Mouse (Mus musculus): ENCODE data around the gene Entr1. TPM values are rescaled to one million over a fixed set of nuclear protein-coding genes. Genes with fewer than 3 reads are reported as not detected.

Entr1 gene
- polyA plus RNA-seq, 1 experiment from 2014 or later, result 89.1 TPM

Other genes with a start within 250 kb of the Entr1 start
- 0.59 and 0.63 TPM in 2 replicates for gene Lhx3, start 181.0 kb downstream of the Entr1 start, polyA plus RNA-seq (2014; fragmentation: Nextera tagmentation; extraction: Ambion mirVana)
- gene Qsox2, start 151.8 kb downstream of the Entr1 start, polyA plus RNA-seq (2014; fragmentation: Nextera tagmentation; extraction: Ambion mirVana), result 11.8 and 15.6 TPM in 2 replicates
- gene Ccdc187, start 94.8 kb downstream of the Entr1 start, polyA plus RNA-seq (2014; fragmentation: Nextera tagmentation; extraction: Ambion mirVana), result 0.09 TPM in 1 of 2 replicates, not detected in the other
- gene Gpsm1, start 73.8 kb downstream of the Entr1 start, polyA plus RNA-seq (2014; fragmentation: Nextera tagmentation; extraction: Ambion mirVana), result 21.4 and 30.2 TPM in 2 replicates
- gene Dnlz, start 37.2 kb downstream of the Entr1 start, polyA plus RNA-seq (2014; fragmentation: Nextera tagmentation; extraction: Ambion mirVana), result 26.3 and 28.0 TPM in 2 replicates
- gene Card9, start 28.4 kb downstream of the Entr1 start, polyA plus RNA-seq (2014; fragmentation: Nextera tagmentation; extraction: Ambion mirVana), result 0.38 and 0.59 TPM in 2 replicates
- 16.8 and 18.2 TPM in 2 replicates for gene Snapc4, start 8.7 kb downstream of the Entr1 start, polyA plus RNA-seq (2014; fragmentation: Nextera tagmentation; extraction: Ambion mirVana)
- 112 and 134 TPM in 2 replicates for gene Pmpca, start within 50 bp of the Entr1 start, polyA plus RNA-seq (2014; fragmentation: Nextera tagmentation; extraction: Ambion mirVana)
- 14.1 and 14.2 TPM in 2 replicates for gene Inpp5e, start 19.9 kb upstream of the Entr1 start, polyA plus RNA-seq (2014; fragmentation: Nextera tagmentation; extraction: Ambion mirVana)
- gene Sec16a, start 55.9 kb upstream of the Entr1 start, polyA plus RNA-seq (2014; fragmentation: Nextera tagmentation; extraction: Ambion mirVana), result 23.6 and 27.1 TPM in 2 replicates
- 20.9 and 23.5 TPM in 2 replicates for gene Notch1, start 127.3 kb upstream of the Entr1 start, polyA plus RNA-seq (2014; fragmentation: Nextera tagmentation; extraction: Ambion mirVana)
- gene Egfl7, start 190.7 kb upstream of the Entr1 start, polyA plus RNA-seq (2014; fragmentation: Nextera tagmentation; extraction: Ambion mirVana), result 145 and 157 TPM in 2 replicates
- not detected in 2 replicates for gene Gm20532, start 197.3 kb upstream of the Entr1 start, polyA plus RNA-seq (2014; fragmentation: Nextera tagmentation; extraction: Ambion mirVana)
- gene Agpat2, start 215.1 kb upstream of the Entr1 start, polyA plus RNA-seq (2014; fragmentation: Nextera tagmentation; extraction: Ambion mirVana), result 15.7 and 20.6 TPM in 2 replicates
- gene Fam69b, start 239.1 kb upstream of the Entr1 start, polyA plus RNA-seq (2014; fragmentation: Nextera tagmentation; extraction: Ambion mirVana), result 13.4 and 14.9 TPM in 2 replicates